Mouse (Mus musculus): ENCODE measurements at regions not wholly inside any gene's neighbourhood (a gene's known extent, or its start where the extent isn't known, plus 50 kb on each side); places are given as distances from the start of the nearest gene placed in this dataset.

DNA sequence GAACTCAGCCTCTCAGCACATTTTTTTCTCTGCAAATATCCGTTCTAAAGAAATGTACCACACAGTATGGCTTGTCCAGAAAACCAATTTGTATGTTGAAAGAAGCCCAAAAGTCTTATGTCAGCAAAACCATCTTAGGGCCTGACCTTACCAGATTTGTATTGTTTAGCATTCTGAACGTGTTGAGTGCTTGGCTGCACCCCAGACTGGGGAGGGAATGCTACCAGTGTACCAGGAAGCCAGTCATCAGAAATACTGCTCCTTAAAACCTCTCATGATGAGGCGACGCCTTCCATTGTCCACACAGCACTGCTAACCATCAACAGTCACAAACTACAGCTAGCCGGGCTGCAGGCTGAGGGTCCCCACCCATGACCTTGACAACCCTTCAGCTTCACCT is 148.3 kb upstream of the Irx5 start:
- TF ChIP-seq CTCF (IDR thresholded peaks at IDR 0.05; ENCODE audit: low read depth) (no peak), EP300 (IDR thresholded peaks at IDR 0.05; ENCODE audit: low read depth) (no peak)

Data from liver, postnatal 0 days (tissue).